Mouse (Mus musculus) hindbrain, embryonic 11.5 days (tissue): ENCODE measurements around the gene Ggact. TPM values are rescaled to one million over a fixed set of nuclear protein-coding genes. Genes with fewer than 3 reads are reported as not detected.

Experiments
- ATAC-seq: fragments of 200-750 bp; cut with Nextera tagmentation; 2 replicates; pipeline ENCODE4 v1.8.0; 2017; ENCODE audit warnings: mild to moderate bottlenecking, moderate TSS enrichment, moderate library complexity; ENCODE audit not compliant: low FRiP score
- DNase-seq: peaks from one replicate; pipeline ENCODE4 v3.0.0-alpha.2; 2015; ENCODE audit warnings: low spot score
- H3K27ac ChIP-seq: fragments of 300-500 bp; sonication (generic); 2 replicates; pipeline ENCODE4 v1.5.1; 2014; ENCODE audit warnings: mild to moderate bottlenecking, low read depth, low read length
- H3K27me3 ChIP-seq: fragments of 300-500 bp; sonication (generic); 2 replicates; pipeline ENCODE4 v1.6.1; 2014; ENCODE audit warnings: mild to moderate bottlenecking, low read length, moderate library complexity, mixed read lengths; ENCODE audit not compliant: control insufficient read depth, insufficient read depth
- H3K36me3 ChIP-seq: fragments of 300-500 bp; sonication (generic); 2 replicates; pipeline ENCODE4 v1.6.1; 2014; ENCODE audit warnings: mild to moderate bottlenecking, low read length, moderate library complexity, mixed read lengths; ENCODE audit not compliant: control insufficient read depth, insufficient read depth
- H3K4me1 ChIP-seq: fragments of 300-500 bp; sonication (generic); replicated peaks from 2 replicates; pipeline ENCODE4 v1.6.1; 2014; ENCODE audit warnings: low read length, mixed read lengths; ENCODE audit not compliant: control insufficient read depth, insufficient read depth
- H3K4me2 ChIP-seq: fragments of 300-500 bp; sonication (generic); replicated peaks from 2 replicates; pipeline ENCODE4 v1.6.1; 2014; ENCODE audit warnings: mild to moderate bottlenecking, low read depth, low read length
- H3K4me3 ChIP-seq: fragments of 300-500 bp; sonication (generic); 2 replicates; pipeline ENCODE4 v1.5.1; 2014; ENCODE audit warnings: low read depth, low read length
- H3K9ac ChIP-seq: fragments of 300-500 bp; sonication (generic); 2 replicates; pipeline ENCODE4 v1.6.1; 2014; ENCODE audit warnings: low read depth, low read length
- H3K9me3 ChIP-seq: fragments of 300-500 bp; sonication (generic); 2 replicates; pipeline ENCODE4 v1.6.1; 2016; ENCODE audit warnings: low read length; ENCODE audit not compliant: control insufficient read depth
- WGBS: fragments of 180-500 bp; shearing (Covaris S2); extraction: QIAGEN DNeasy Blood & Tissue Kit; methylation state at CpG from one replicate; pipeline ENCODE4 v1.1.7; 2014; 5-methylcytosine and 5-hydroxymethylcytosine counted together
- polyA plus RNA-seq: library from polyadenylated mRNA; unstranded; fragments of >200 nt; fragmentation: Nextera tagmentation; extraction: Ambion mirVana; gene quantifications from 2 replicates; pipeline ENCODE4 v1.2.1, GENCODE M21; 2014

The Ggact gene
- polyA plus RNA-seq, 1 experiment from 2014 or later = 5.1 TPM

DNA sequence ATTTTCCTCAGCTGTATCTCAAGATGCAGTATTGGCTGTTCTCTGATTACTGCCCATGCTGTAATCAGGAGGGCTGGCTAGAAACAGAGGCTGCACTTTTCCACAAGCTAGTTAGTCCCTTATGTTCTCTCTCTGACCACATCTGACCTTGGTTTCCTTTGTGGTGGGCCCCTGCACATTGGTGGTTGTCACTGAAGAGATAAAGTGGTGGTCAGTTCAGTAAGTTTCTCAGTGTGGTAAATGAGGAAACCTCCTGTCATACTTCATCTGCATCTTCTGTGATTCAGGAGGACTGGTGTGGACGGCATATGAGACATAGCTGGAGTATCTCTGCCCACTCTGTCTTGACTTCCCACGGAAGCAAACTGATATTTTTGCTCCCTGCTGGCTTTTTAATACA lies 125.4 kb downstream of the Ggact start:
- no peaks in the 10 kb centered on the region for H3K27me3 ChIP-seq
- no peaks in the 10 kb centered on the region for H3K9me3 ChIP-seq
- no peak overlapping the region for H3K27ac ChIP-seq
- no peaks in the 10 kb centered on the region for H3K36me3 ChIP-seq
- ATAC-seq (no peak), DNase-seq (no peak)
- H3K4me2 ChIP-seq = no peak overlapping the region
- no peaks in the 10 kb centered on the region for H3K4me1 ChIP-seq
- no peak overlapping the region for H3K4me3 ChIP-seq
- H3K9ac ChIP-seq = no peak overlapping the region
- 76% methylated on average over 2 of the region's 2 CpGs for WGBS

DNA sequence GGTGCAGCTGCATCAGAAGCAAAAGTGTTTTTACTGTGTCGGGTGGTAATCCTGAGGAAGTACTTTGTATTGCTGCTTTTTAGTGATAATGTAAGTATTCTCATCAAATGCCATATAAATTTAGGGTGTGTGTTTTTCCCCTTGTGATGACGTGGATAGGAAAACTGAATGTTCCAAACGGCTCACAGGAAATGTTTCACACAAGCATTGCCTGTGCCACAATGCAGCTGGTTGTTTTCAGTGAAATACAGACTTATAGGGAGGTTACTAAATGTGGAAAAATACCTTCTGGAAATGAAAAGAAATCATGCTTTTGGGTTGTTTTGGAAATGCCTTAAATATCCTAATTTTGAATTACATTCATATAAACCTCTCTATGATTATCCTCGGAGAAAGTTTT lies 128.9 kb downstream of the Ggact start:
- Histone ChIP-seq H3K36me3 (no peaks in the 10 kb centered on the region), H3K27ac (no peak overlapping the region), H3K9ac (no peak overlapping the region), H3K4me3 (no peak overlapping the region), H3K4me2 (no peak overlapping the region), H3K27me3 (no peaks in the 10 kb centered on the region), H3K9me3 (no peaks in the 10 kb centered on the region), H3K4me1 (no peaks in the 10 kb centered on the region)
- WGBS = 87% methylated on average over 4 of the region's 4 CpGs
- DNase-seq = no peak
- ATAC-seq = no peak

DNA sequence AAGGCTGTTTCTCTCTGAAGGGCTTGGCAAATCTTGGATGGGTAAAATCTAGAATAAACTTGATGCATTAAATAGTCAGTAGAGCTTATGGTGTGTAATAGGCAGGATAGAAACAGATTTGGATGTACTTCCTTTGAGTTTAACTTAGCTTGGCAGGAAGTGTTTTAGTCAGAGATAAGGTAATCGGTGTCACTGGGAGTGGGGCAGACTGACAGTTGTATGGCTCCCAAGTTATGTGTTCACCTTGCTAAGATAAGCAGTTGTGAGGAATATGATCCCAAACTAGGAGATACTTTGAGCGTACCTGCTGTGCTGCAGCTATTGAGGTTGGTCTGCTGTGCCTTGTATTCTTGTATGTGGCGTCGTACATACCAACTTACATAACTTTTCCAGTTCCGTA lies 147.1 kb downstream of the Ggact start:
- H3K4me3 ChIP-seq = no peak overlapping the region
- no peaks in the 10 kb centered on the region for H3K4me1 ChIP-seq
- H3K27me3 ChIP-seq = no peaks in the 10 kb centered on the region
- H3K9me3 ChIP-seq = no peaks in the 10 kb centered on the region
- ATAC-seq = no peak
- WGBS = 92% methylated on average over 5 of the region's 5 CpGs
- no peak overlapping the region for H3K9ac ChIP-seq
- DNase-seq = no peak
- no peak overlapping the region for H3K4me2 ChIP-seq
- no peak overlapping the region for H3K27ac ChIP-seq
- no peaks in the 10 kb centered on the region for H3K36me3 ChIP-seq

Other genes starting within 250 kb of the Ggact start
- 40.0 and 43.5 TPM in 2 replicates for gene Tmtc4, start 70.3 kb upstream of the Ggact start, polyA plus RNA-seq